Mouse (Mus musculus) lung, adult 2 months (tissue): ENCODE results near the gene Tssk6.

Experiments
- CTCF ChIP-seq: fragments of 200-500 bp; IDR thresholded peaks from 2 replicates; pipeline ENCODE4 v1.5.1; 2011; ENCODE audit warnings: mild to moderate bottlenecking, low read length, control low read depth; ENCODE audit not compliant: insufficient read depth
- POLR2A ChIP-seq: fragments of 200-500 bp; IDR thresholded peaks from 2 replicates; pipeline ENCODE4 v1.6.1; 2011; ENCODE audit warnings: low read depth, mild to moderate bottlenecking, control low read depth, low read length, borderline replicate concordance; ENCODE audit errors: extremely low read depth

DNA sequence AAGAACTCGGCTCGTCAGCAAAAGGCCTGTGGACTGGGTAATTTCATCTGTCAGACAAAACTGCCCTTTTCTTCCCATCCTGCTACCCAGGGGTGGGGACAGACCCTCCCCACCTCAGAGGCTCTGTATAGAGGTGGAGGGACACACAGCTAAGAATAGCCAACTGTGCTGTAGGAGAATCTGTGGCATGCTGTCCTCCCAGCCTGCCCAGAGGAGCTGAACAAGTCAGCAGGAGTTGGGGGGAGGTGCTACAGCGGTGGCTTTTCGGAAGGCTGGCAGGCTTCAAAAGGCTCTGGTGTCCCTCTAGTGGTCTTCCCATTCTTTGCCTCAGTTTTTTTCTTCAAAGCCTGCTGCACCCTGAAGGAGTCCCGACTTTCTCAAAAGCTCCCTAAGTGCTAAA lies 13.8 kb downstream of the Tssk6 start:
- TF ChIP-seq CTCF: no peak
- TF ChIP-seq POLR2A: no peak
